Mouse (Mus musculus) midbrain, embryonic 16.5 days (tissue): ENCODE measurements at regions not wholly inside any gene's neighbourhood (a gene's known extent, or its start where the extent isn't known, plus 50 kb on each side); places are given as distances from the start of the nearest gene placed in this dataset.
A peak's percentile ranks its signal among the peaks of the same experiment; 100 is the strongest.

Experiments
- ATAC-seq: fragments of 200-750 bp; cut with Nextera tagmentation; 2 replicates; pipeline ENCODE4 v1.8.0; 2017; ENCODE audit warnings: moderate TSS enrichment
- H3K27ac ChIP-seq: fragments of 300-500 bp; sonication (generic); 2 replicates; pipeline ENCODE4 v1.5.1; 2014; ENCODE audit warnings: mild to moderate bottlenecking, low read length, mixed read lengths
- H3K27me3 ChIP-seq: fragments of 300-500 bp; sonication (generic); 2 replicates; pipeline ENCODE4 v1.6.1; 2014; ENCODE audit warnings: low read depth, low read length, mixed read lengths; ENCODE audit not compliant: control insufficient read depth, insufficient read depth
- H3K36me3 ChIP-seq: fragments of 300-500 bp; sonication (generic); 2 replicates; pipeline ENCODE4 v1.6.1; 2014; ENCODE audit warnings: mild to moderate bottlenecking, low read length, moderate library complexity, mixed read lengths; ENCODE audit not compliant: control insufficient read depth, insufficient read depth
- H3K4me1 ChIP-seq: fragments of 300-500 bp; sonication (generic); 2 replicates; pipeline ENCODE4 v1.6.1; 2014; ENCODE audit warnings: mild to moderate bottlenecking, low read length, mixed read lengths; ENCODE audit not compliant: control insufficient read depth, insufficient read depth
- H3K4me2 ChIP-seq: fragments of 300-500 bp; sonication (generic); 2 replicates; pipeline ENCODE4 v1.6.1; 2014; ENCODE audit warnings: mild to moderate bottlenecking, low read length, mixed read lengths
- H3K4me3 ChIP-seq: fragments of 300-500 bp; sonication (generic); 2 replicates; pipeline ENCODE4 v1.5.1; 2014; ENCODE audit warnings: low read depth, mild to moderate bottlenecking, low read length, moderate library complexity, mixed read lengths
- H3K9ac ChIP-seq: fragments of 300-500 bp; sonication (generic); 2 replicates; pipeline ENCODE4 v1.6.1; 2014; ENCODE audit warnings: low read depth, low read length, mixed read lengths
- H3K9me3 ChIP-seq: fragments of 300-500 bp; sonication (generic); replicated peaks from 2 replicates; pipeline ENCODE4 v1.6.1; 2014; ENCODE audit warnings: mild to moderate bottlenecking, low read length, mixed read lengths; ENCODE audit not compliant: control insufficient read depth, poor library complexity, severe bottlenecking
- WGBS: fragments of 180-500 bp; shearing (Covaris S2); extraction: QIAGEN DNeasy Blood & Tissue Kit; methylation state at CpG from one replicate; pipeline ENCODE4 v1.1.7; 2014; 5-methylcytosine and 5-hydroxymethylcytosine counted together

DNA sequence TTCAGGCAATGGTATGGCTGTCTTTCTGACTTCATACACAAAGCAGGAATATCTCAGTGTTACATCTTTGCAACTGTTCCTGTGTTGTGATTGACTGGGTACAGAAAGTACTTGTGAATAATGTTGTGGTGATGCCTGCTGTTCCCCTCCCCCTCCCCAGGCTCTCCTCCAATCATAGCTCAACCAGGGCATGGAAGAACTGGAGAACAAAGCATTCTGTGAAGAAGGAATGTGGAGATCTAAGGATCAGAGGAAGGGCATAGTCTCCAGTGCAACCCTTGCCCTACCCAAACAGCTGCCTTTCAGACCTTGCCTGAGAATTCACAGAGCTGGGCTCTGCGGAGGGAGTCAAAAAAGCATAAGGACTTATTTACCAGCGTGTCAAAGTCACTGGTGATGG is 326.9 kb downstream of the Ice1 start:
- 15% methylated on average over 2 of the region's 2 CpGs for WGBS
- Histone ChIP-seq H3K36me3 (no peaks in the 10 kb centered on the region), H3K9me3 (no peaks in the 10 kb centered on the region), H3K27ac (no peak overlapping the region), H3K27me3 (no peaks in the 10 kb centered on the region), H3K4me2 (no peak overlapping the region), H3K9ac (no peak overlapping the region), H3K4me1 (peaks cover 2% of the 10 kb centered on the region; the same call in 1 of the 2 replicates), H3K4me3 (no peak overlapping the region)
- no peak for ATAC-seq

GRCm38 (mm10) chr13:70311226-70312055 is 326.0 kb downstream of the Ice1 start:
- Histone ChIP-seq H3K9ac (no peak overlapping the region), H3K4me1 (peaks cover 2% of the 10 kb centered on the region; the same call in 1 of the 2 replicates), H3K27ac (no peak overlapping the region), H3K4me2 (no peak overlapping the region), H3K4me3 (no peak overlapping the region), H3K36me3 (no peaks in the 10 kb centered on the region), H3K27me3 (no peaks in the 10 kb centered on the region), H3K9me3 (no peaks in the 10 kb centered on the region)
- no peak for ATAC-seq
- WGBS = 57% methylated on average over 14 of the region's 14 CpGs

DNA sequence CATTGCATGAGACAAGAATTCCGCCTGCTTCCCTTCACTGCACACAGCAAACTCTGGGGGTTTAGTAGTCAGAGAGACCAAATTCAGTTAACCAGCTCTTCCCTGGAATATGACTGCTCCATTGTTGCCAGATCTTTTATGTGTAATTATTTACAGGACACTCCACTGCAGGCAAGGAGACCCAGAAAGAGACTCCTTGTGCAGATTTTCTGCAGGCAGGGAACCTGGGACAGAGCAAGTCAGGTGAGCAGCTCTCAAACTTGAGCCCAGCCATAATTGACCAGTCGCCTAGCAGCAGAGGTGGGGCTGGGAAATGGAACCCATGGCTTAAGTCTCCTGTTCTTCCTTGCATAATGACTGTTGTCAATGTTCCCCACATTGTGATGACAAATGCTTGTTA is 324.2 kb downstream of the Ice1 start:
- H3K4me3 ChIP-seq = no peak overlapping the region
- H3K4me2 ChIP-seq = no peak overlapping the region
- 76% methylated on average over 2 of the region's 2 CpGs for WGBS
- no peak overlapping the region for H3K27ac ChIP-seq
- ATAC-seq = no peak
- no peaks in the 10 kb centered on the region for H3K27me3 ChIP-seq
- H3K36me3 ChIP-seq = no peaks in the 10 kb centered on the region
- no peak overlapping the region for H3K9ac ChIP-seq
- no peaks in the 10 kb centered on the region for H3K9me3 ChIP-seq
- H3K4me1 ChIP-seq = peaks cover 2% of the 10 kb centered on the region; the same call in 1 of the 2 replicates

GRCm38 (mm10) chr13:70323537-70323936 is 313.9 kb downstream of the Ice1 start:
- Histone ChIP-seq H3K4me1 (no peaks in the 10 kb centered on the region; the same call in 1 of the 2 replicates), H3K27me3 (no peaks in the 10 kb centered on the region), H3K4me2 (no peak overlapping the region), H3K27ac (no peak overlapping the region), H3K9ac (no peak overlapping the region), H3K9me3 (no peaks in the 10 kb centered on the region), H3K36me3 (no peaks in the 10 kb centered on the region), H3K4me3 (no peak overlapping the region)
- peak; percentile 79 for ATAC-seq
- 32% methylated on average over 1 of the region's 1 CpGs for WGBS

GRCm38 (mm10) chr13:70336069-70336468 is 301.4 kb downstream of the Ice1 start:
- H3K27ac ChIP-seq = no peak overlapping the region
- H3K4me1 ChIP-seq = peaks cover 6% of the 10 kb centered on the region; the same call in 1 of the 2 replicates
- no peaks in the 10 kb centered on the region for H3K27me3 ChIP-seq
- no peak overlapping the region for H3K4me3 ChIP-seq
- H3K9ac ChIP-seq = no peak overlapping the region
- WGBS = 63% methylated on average over 4 of the region's 4 CpGs
- no peak for ATAC-seq
- no peaks in the 10 kb centered on the region for H3K36me3 ChIP-seq
- no peak overlapping the region for H3K4me2 ChIP-seq
- H3K9me3 ChIP-seq = no peaks in the 10 kb centered on the region

- ATAC-seq = peak; percentile 39; the same call in 1 of the 2 replicates
- 36% methylated on average over 3 of the region's 3 CpGs for WGBS
Measured at GRCm38 (mm10) chr13:70340437-70340836, 297.0 kb downstream of the Ice1 start.

GRCm38 (mm10) chr13:70343191-70343734 is 294.2 kb downstream of the Ice1 start:
- Histone ChIP-seq H3K9ac (no peak overlapping the region), H3K4me1 (peaks cover 3% of the 10 kb centered on the region; the same call in 1 of the 2 replicates), H3K36me3 (no peaks in the 10 kb centered on the region), H3K4me2 (no peak overlapping the region), H3K27ac (no peak overlapping the region), H3K4me3 (no peak overlapping the region), H3K27me3 (no peaks in the 10 kb centered on the region), H3K9me3 (no peaks in the 10 kb centered on the region)
- ATAC-seq = no peak; the same call in 1 of the 2 replicates
- WGBS = 76% methylated on average over 1 of the region's 1 CpGs

More at GRCm38 (mm10) chr13:70340437-70340836, 297.0 kb downstream of the Ice1 start:
- Histone ChIP-seq H3K27me3 (no peaks in the 10 kb centered on the region), H3K4me3 (no peak overlapping the region), H3K4me2 (no peak overlapping the region), H3K27ac (no peak overlapping the region), H3K36me3 (no peaks in the 10 kb centered on the region), H3K4me1 (peaks cover 3% of the 10 kb centered on the region; the same call in 1 of the 2 replicates), H3K9ac (no peak overlapping the region), H3K9me3 (no peaks in the 10 kb centered on the region)

GRCm38 (mm10) chr13:70343911-70344310 is 293.5 kb downstream of the Ice1 start:
- H3K4me3 ChIP-seq = no peak overlapping the region
- no peaks in the 10 kb centered on the region for H3K27me3 ChIP-seq
- no peaks in the 10 kb centered on the region for H3K9me3 ChIP-seq
- H3K27ac ChIP-seq = no peak overlapping the region
- WGBS = 20% methylated on average over 2 of the region's 2 CpGs
- H3K9ac ChIP-seq = no peak overlapping the region
- ATAC-seq = no peak
- no peak overlapping the region for H3K4me2 ChIP-seq
- H3K36me3 ChIP-seq = no peaks in the 10 kb centered on the region
- peaks cover 3% of the 10 kb centered on the region; the same call in 1 of the 2 replicates for H3K4me1 ChIP-seq

DNA sequence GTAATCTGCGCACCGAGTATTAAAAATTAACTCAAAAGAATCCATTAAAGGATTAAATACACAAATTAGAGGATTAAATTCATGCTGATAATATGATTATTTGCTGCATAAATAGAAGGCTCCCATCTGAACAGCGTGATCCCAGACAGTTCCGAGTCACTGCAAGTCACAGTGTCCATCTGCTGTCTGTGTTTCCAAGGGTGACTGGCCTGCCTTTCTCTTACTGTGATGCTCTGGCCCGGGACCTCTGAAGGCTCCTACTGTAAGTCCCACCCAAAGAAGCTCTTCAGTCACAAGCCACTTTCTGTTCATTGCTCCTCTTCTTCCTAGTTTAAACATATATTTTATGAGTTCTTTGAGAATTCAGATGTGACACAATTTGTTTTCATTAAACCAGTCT is 293.1 kb downstream of the Ice1 start:
- Histone ChIP-seq H3K4me1 (peaks cover 3% of the 10 kb centered on the region; the same call in 1 of the 2 replicates), H3K36me3 (no peaks in the 10 kb centered on the region), H3K9me3 (no peaks in the 10 kb centered on the region), H3K27ac (no peak overlapping the region), H3K9ac (no peak overlapping the region), H3K4me3 (no peak overlapping the region), H3K4me2 (no peak overlapping the region), H3K27me3 (no peaks in the 10 kb centered on the region)
- ATAC-seq = no peak
- whole genome bisulfite sequencing = 19% methylated on average over 5 of the region's 5 CpGs
